Mouse (Mus musculus): ENCODE data around the gene Sgce. TPM values are rescaled to one million over a fixed set of nuclear protein-coding genes. Genes with fewer than 3 reads are reported as not detected.

The Sgce gene
- polyA plus RNA-seq, 1 experiment from 2014 or later = 50.6 TPM

- Histone ChIP-seq H3K27ac (no peak overlapping the region), H3K9ac (ENCODE audit: low read depth, low read length) (no peak overlapping the region), H3K4me1 (replicated peaks; ENCODE audit: insufficient read depth, low read length) (no peaks in the 10 kb centered on the region), H3K9me3 (replicated peaks; ENCODE audit: low read length) (no peaks in the 10 kb centered on the region), H3K4me2 (ENCODE audit: low read length) (no peak overlapping the region), H3K27me3 (ENCODE audit: insufficient read depth, low read length) (no peaks in the 10 kb centered on the region), H3K4me3 (replicated peaks; ENCODE audit: low read depth, low read length) (no peak overlapping the region), H3K36me3 (ENCODE audit: insufficient read depth, low read length) (no peaks in the 10 kb centered on the region)
- 33% methylated on average over 13 of the region's 13 CpGs for WGBS
- DNase-seq (ENCODE audit: low spot score) (no peak), ATAC-seq (replicated peaks; ENCODE audit: low FRiP score, low read depth) (no peak)
- TF ChIP-seq CTCF (IDR thresholded peaks at IDR 0.05; ENCODE audit: low read depth) = no peak
Measured at GRCm38 (mm10) chr6:4739522-4740355, 7.3 kb downstream of the Sgce start.

- H3K27ac ChIP-seq = no peak overlapping the region
- no peak overlapping the region for H3K4me2 ChIP-seq (ENCODE audit: low read length)
- no peaks in the 10 kb centered on the region for H3K36me3 ChIP-seq (ENCODE audit: insufficient read depth, low read length)
- TF ChIP-seq CTCF (IDR thresholded peaks at IDR 0.05; ENCODE audit: low read depth) = no peak
- 38% methylated on average over 2 of the region's 2 CpGs for WGBS
- no peak for ATAC-seq (replicated peaks; ENCODE audit: low FRiP score, low read depth)
- no peak overlapping the region for H3K9ac ChIP-seq (ENCODE audit: low read depth, low read length)
- no peaks in the 10 kb centered on the region for H3K9me3 ChIP-seq (replicated peaks; ENCODE audit: low read length)
- no peak for DNase-seq (ENCODE audit: low spot score)
- no peak overlapping the region for H3K4me3 ChIP-seq (replicated peaks; ENCODE audit: low read depth, low read length)
- H3K27me3 ChIP-seq (ENCODE audit: insufficient read depth, low read length) = no peaks in the 10 kb centered on the region
- no peaks in the 10 kb centered on the region for H3K4me1 ChIP-seq (replicated peaks; ENCODE audit: insufficient read depth, low read length)
Measured at GRCm38 (mm10) chr6:4738717-4739116, 8.3 kb downstream of the Sgce start.

DNA sequence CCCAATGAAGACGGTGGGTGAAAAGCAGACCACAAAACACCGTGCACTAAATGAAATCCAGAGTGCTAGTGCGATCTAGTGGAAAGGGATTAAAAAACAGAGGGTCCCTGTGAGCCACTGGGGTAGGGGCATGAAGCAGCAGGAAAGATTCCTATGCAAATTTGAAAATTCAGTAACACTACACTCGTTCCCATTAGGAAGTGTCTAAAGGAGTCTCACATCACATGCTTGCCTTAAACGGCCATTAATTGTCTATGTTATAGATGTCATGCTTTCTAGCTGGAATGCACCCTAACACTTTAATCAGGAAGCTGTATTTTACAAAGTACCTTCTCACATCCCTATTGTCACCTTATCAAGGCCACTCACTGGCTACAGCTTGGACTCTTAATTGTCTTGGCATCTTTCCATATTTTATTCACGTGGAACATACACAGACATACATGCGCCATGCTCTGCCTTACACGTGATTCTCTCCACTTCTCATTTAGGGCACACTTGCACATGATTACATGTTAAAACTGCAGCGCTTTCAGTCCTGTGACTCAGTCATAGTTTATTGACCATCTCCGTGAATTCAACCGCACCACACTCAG, 8.9 kb downstream of the Sgce start:
- Histone ChIP-seq H3K36me3 (ENCODE audit: insufficient read depth, low read length) (no peaks in the 10 kb centered on the region), H3K9me3 (replicated peaks; ENCODE audit: low read length) (no peaks in the 10 kb centered on the region), H3K27ac (no peak overlapping the region), H3K4me3 (replicated peaks; ENCODE audit: low read depth, low read length) (no peak overlapping the region), H3K4me2 (ENCODE audit: low read length) (no peak overlapping the region), H3K9ac (ENCODE audit: low read depth, low read length) (no peak overlapping the region), H3K4me1 (replicated peaks; ENCODE audit: insufficient read depth, low read length) (no peaks in the 10 kb centered on the region), H3K27me3 (ENCODE audit: insufficient read depth, low read length) (no peaks in the 10 kb centered on the region)
- DNase-seq (ENCODE audit: low spot score) (no peak), ATAC-seq (replicated peaks; ENCODE audit: low FRiP score, low read depth) (no peak)
- WGBS = 51% methylated on average over 11 of the region's 11 CpGs
- TF ChIP-seq CTCF (IDR thresholded peaks at IDR 0.05; ENCODE audit: low read depth) = no peak

GRCm38 (mm10) chr6:4736372-4736771, 10.6 kb downstream of the Sgce start:
- no peaks in the 10 kb centered on the region for H3K36me3 ChIP-seq (ENCODE audit: insufficient read depth, low read length)
- ATAC-seq (replicated peaks; ENCODE audit: low FRiP score, low read depth) = no peak
- no peaks in the 10 kb centered on the region for H3K9me3 ChIP-seq (replicated peaks; ENCODE audit: low read length)
- no peak overlapping the region for H3K4me2 ChIP-seq (ENCODE audit: low read length)
- no peak overlapping the region for H3K4me3 ChIP-seq (replicated peaks; ENCODE audit: low read depth, low read length)
- H3K27ac ChIP-seq = no peak overlapping the region
- no peak for DNase-seq (ENCODE audit: low spot score)
- no peaks in the 10 kb centered on the region for H3K4me1 ChIP-seq (replicated peaks; ENCODE audit: insufficient read depth, low read length)
- TF ChIP-seq CTCF (IDR thresholded peaks at IDR 0.05; ENCODE audit: low read depth) = no peak
- no peaks in the 10 kb centered on the region for H3K27me3 ChIP-seq (ENCODE audit: insufficient read depth, low read length)
- 90% methylated on average over 9 of the region's 9 CpGs for WGBS
- no peak overlapping the region for H3K9ac ChIP-seq (ENCODE audit: low read depth, low read length)

GRCm38 (mm10) chr6:4733208-4733607, 13.8 kb downstream of the Sgce start:
- TF ChIP-seq CTCF (IDR thresholded peaks at IDR 0.05; ENCODE audit: low read depth) = no peak
- peak; percentile 65; the same call in 1 of the 2 replicates for ATAC-seq (replicated peaks; ENCODE audit: low FRiP score, low read depth)
- Histone ChIP-seq H3K4me3 (replicated peaks; ENCODE audit: low read depth, low read length) (no peak overlapping the region), H3K4me1 (replicated peaks; ENCODE audit: insufficient read depth, low read length) (no peaks in the 10 kb centered on the region), H3K9me3 (replicated peaks; ENCODE audit: low read length) (no peaks in the 10 kb centered on the region), H3K36me3 (ENCODE audit: insufficient read depth, low read length) (no peaks in the 10 kb centered on the region), H3K27ac (no peak overlapping the region), H3K4me2 (ENCODE audit: low read length) (no peak overlapping the region), H3K27me3 (ENCODE audit: insufficient read depth, low read length) (no peaks in the 10 kb centered on the region), H3K9ac (ENCODE audit: low read depth, low read length) (no peak overlapping the region)
- WGBS = 42% methylated on average over 8 of the region's 8 CpGs
- DNase-seq (ENCODE audit: low spot score) = peak; percentile 27

- H3K4me3 ChIP-seq (replicated peaks; ENCODE audit: low read depth, low read length) = no peak overlapping the region
- H3K9ac ChIP-seq (ENCODE audit: low read depth, low read length) = no peak overlapping the region
- TF ChIP-seq CTCF (IDR thresholded peaks at IDR 0.05; ENCODE audit: low read depth) = no peak
- 44% methylated on average over 8 of the region's 8 CpGs for WGBS
- DNase-seq (ENCODE audit: low spot score) (no peak), ATAC-seq (replicated peaks; ENCODE audit: low FRiP score, low read depth) (no peak)
- H3K36me3 ChIP-seq (ENCODE audit: insufficient read depth, low read length) = no peaks in the 10 kb centered on the region
- no peaks in the 10 kb centered on the region for H3K4me1 ChIP-seq (replicated peaks; ENCODE audit: insufficient read depth, low read length)
- H3K9me3 ChIP-seq (replicated peaks; ENCODE audit: low read length) = no peaks in the 10 kb centered on the region
- no peak overlapping the region for H3K27ac ChIP-seq
- no peaks in the 10 kb centered on the region for H3K27me3 ChIP-seq (ENCODE audit: insufficient read depth, low read length)
- H3K4me2 ChIP-seq (ENCODE audit: low read length) = no peak overlapping the region
Measured at GRCm38 (mm10) chr6:4731675-4732074, 15.3 kb downstream of the Sgce start.
